Mouse (Mus musculus): Measurements from ENCODE around the gene Gm7029.
"Not testable (repeated sequence)": the region's sequence is repeated elsewhere in the genome, so short reads cannot be mapped to it uniquely, and the experiment has no call there.

The Gm7029 gene

GRCm38 (mm10) chr17:33891892-33892291, 18.3 kb downstream of the Gm7029 start:
- DNase-seq (ENCODE audit: low spot score): not testable (repeated sequence)

DNA sequence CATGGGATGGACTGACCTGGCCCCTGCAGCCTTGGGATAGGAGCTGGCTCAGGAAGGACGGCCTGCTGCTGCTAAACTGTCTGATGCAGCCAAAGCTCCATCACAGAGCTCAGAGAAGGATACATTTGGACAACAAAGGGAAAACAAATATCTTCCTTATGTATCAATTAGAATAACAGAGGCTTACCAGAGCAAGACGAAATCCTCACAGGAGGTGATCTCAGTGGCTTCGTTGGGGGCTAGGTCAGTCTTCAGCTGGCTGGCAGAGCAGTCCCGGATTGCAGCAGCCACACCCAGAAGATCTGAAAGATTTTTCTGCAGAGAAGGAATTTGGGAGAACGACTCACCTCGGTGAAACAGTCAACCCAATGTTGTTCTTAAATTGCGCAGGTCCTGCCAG, 18.8 kb downstream of the Gm7029 start:
- DNase-seq (ENCODE audit: low spot score): no peak

GRCm38 (mm10) chr17:33893011-33893410, 19.4 kb downstream of the Gm7029 start:
- not testable (repeated sequence) for DNase-seq (ENCODE audit: low spot score)

- no peak for DNase-seq (ENCODE audit: low spot score)
Observed at GRCm38 (mm10) chr17:33897114-33897794, 23.6 kb downstream of the Gm7029 start.

DNA sequence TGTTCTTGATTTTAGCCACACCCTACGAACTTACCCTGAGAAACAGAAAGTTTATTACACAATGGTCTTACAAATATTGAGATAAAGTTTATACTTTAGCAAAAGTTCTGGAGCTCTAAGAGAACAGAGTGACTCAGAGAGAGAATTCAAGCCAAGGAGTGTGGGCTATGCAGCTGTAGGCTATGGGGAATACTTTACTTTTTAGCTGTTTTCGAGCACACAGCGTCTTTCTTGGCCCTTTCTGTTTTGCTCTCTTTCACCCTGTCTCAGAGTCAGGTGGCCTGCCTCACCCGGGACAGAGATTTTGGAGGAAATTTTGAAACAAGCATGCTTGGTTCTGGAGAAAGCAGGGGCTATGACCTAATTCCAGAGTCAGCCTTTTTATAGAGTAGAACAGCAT, 24.6 kb downstream of the Gm7029 start:
- not testable (repeated sequence) for DNase-seq (ENCODE audit: low spot score)

- no peak for DNase-seq (ENCODE audit: low spot score)
Observed at GRCm38 (mm10) chr17:33899642-33900041, 26.0 kb downstream of the Gm7029 start.

DNA sequence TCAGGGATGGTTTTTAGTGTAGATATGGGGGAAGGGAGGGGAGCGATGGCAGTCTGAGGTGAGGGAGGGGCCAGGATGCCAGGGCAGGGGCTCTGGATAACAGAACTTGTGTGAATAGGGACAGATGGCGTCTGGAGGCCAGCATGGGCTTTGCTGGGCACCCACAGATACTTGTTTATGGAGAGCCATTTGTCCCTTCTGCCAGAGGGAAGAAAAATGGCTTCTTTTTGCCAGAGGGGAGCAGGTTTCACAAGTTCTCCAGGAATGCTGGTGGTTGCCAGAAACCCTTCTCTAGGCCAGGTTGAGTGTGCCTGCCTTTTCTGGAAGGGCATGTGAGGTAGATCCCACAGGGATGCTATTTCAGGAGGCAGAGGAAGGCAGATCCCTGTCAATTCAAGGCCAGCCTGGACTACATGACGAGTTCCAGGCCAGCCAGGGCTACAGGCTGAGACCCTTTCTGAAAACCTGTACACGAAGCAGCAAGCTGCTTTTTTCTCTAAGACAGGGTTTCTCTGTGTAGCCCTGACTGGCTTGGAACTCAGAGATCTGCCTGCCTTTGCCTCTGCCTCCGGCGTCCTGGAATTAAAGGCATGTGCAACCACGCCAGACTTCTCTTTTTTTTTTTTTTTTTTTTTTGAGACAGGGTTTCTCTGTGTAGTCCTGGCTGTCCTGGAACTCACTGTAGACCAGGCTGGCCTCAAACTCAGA, 26.8 kb downstream of the Gm7029 start:
- DNase-seq (ENCODE audit: low spot score): no peak

GRCm38 (mm10) chr17:33900989-33901314, 27.3 kb downstream of the Gm7029 start:
- no peak for DNase-seq (ENCODE audit: low spot score)

DNA sequence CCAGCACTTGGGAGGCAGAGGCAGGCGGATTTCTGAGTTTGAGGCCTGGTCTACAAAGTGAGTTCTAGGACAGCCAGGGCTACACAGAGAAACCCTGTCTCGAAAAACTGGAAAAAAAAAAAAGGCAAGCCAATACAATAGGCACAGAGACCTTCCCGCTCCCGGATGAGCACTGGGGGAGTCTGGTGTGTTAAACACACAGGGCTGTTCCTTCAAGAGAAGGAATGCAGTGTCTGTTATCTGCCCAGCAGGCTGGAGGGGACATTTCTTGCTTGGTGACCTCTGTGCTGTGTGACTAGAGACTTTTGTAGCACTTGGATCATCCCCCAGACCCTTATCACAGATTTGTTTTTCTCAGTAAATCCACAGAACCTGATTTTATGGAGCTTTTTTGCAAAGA, 28.0 kb downstream of the Gm7029 start:
- no peak for DNase-seq (ENCODE audit: low spot score)

DNA sequence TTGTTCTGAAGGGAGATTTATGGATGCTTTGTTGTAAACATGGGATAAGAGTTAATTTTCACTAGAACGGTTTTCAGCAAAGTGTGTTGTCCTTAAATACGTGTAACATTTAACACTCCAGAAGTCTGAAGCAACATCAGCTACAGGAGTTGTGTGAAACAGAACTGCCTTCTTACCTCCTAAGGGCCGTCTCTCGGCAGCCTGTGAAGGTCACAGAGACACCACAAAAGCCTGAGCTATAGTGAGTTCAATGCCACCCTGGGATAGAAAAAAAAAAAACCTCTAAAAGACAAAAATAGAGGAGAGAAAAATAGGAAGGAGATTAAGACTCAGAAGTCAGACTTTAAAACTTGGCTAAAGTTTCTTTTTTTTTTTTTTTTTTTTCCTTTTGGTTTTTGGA, 28.4 kb downstream of the Gm7029 start:
- no peak for DNase-seq (ENCODE audit: low spot score)

- no peak for DNase-seq (ENCODE audit: low spot score)
Observed at GRCm38 (mm10) chr17:33902491-33902890, 28.9 kb downstream of the Gm7029 start.

DNA sequence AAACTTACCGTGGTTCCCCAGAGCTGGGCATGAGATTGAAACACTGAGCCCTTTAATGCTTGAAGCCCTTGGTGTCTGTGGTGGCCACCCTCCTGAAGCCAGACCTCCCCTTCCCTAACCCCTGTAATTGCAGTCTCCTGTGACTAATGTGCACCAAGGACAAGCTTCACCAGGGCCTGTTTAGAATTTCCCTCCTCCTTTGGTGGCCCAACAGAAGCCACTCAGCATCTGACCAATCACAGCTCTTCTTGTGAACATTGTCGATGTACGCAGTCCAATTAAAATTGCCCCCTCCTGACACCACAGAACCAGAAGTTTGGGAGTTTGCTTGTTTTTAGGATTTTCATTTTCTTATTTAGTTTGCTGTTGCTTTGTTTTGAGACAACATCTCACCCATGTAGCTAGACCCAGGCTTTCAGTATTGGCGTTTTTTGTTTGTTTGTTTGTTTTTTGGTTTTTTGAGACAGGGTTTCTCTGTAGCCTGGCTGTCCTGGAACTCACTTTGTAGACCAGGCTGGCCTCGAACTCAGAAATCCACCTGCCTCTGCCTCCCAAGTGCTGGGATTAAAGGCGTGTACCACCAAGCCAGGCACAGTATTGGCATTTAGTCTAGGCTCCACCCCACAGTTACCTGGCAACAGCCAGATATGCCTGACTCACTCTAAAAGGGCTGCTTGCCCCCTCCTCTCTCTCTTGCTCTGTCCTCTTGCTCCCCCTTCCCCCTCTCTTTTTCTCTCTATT, 30.4 kb downstream of the Gm7029 start:
- not testable (repeated sequence) for DNase-seq (ENCODE audit: low spot score)

- not testable (repeated sequence) for DNase-seq (ENCODE audit: low spot score)
Observed at GRCm38 (mm10) chr17:33904835-33905234, 31.2 kb downstream of the Gm7029 start, which contains the start of gene Platr17. Platr17 (plus strand) TSS chr17:33905135.

GRCm38 (mm10) chr17:33908331-33909076, 34.9 kb downstream of the Gm7029 start:
- DNase-seq (ENCODE audit: low spot score): no peak

DNA sequence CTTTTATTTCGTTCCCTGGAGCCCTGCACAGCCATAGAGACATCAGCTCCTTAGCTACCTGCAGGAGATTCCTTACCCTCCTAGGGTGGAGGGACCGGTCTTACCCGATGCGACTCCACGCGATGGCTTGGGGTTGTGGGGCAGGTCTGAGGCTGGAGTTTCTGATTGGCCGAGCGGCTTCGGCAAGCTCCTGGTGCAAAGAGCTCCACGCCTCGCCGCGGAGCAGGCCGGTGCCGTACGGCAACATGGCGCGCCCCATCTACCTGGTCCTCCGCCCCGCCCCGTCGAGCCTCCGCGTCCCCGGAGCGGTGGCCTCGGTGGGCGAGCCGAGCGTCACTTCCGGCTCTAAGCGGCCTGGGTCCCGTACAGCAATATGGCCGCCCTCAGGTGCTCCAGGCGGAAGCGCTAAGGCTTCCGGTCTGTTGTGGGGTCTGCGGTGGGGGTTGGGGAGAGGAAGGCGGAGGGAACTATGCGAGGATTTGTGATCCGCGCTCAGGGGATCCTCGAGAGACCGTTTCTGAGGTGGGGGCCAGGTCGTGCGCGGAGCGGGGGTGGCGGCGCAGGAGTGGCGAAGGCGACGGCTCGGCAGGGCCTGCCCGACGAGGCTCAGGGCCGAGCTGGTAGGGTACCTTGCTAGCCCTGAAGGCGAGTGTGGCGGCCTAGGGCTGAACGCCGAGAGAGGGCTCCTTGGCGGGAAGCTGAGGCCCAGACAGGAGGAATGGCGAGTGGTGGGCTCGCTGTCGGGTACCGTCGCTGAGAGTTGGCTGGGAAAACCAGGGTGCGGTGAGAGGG, 35.6 kb downstream of the Gm7029 start, which contains the start of gene Daxx:
Gene Daxx, plus strand, starts transcription at position 338 of the 792 bp plus-strand sequence.
- DNase-seq (ENCODE audit: low spot score): peak; percentile 99

DNA sequence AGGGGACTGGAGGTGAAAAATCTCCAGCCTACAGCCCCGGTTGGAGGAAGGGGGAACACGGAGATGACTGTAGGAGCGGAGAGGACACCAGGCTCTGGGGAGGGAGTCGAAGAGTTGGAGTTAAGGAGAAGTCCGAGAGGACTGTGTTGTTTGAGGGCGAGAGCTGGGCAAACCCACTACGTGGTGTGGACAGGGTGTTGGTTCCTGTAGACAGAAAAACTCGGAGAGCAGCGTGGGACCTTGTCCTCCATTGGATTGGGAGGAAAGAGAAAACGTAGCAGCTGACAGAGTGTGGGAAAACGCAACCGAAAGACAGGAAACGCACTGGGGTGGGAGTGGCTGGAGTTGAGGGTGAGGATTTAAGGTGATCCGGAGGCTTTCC, 36.2 kb downstream of the Gm7029 start:
- no peak for DNase-seq (ENCODE audit: low spot score)

GRCm38 (mm10) chr17:33910346-33911051, 36.9 kb downstream of the Gm7029 start:
- no peak for DNase-seq (ENCODE audit: low spot score)

DNA sequence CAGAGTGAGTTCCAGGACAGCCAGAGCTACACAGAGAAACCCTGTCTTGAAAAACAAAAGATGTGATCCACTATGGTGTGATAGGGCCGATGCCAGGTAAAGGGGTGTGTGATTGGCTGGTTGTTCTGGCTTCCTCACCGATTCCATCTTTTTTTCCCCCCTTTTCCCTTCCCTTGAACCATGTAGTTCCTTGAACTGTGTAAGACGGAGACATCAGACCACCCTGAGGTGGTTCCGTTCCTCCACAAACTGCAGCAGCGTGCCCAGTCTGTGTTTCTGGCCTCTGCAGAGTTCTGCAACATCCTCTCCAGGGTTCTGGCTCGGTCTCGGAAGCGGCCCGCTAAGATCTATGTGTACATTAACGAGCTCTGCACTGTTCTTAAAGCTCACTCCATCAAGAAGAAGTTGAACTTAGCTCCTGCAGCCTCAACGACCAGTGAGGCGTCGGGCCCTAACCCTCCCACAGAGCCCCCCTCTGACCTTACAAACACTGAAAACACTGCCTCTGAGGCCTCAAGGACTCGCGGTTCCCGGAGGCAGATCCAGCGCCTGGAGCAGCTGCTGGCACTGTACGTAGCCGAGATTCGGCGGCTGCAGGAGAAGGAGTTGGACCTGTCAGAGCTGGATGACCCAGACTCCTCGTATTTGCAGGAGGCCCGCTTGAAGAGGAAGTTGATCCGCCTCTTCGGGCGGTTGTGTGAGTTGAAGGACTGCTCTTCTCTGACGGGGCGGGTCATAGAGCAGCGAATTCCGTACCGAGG, 37.6 kb downstream of the Gm7029 start:
- no peak for DNase-seq (ENCODE audit: low spot score)

DNA sequence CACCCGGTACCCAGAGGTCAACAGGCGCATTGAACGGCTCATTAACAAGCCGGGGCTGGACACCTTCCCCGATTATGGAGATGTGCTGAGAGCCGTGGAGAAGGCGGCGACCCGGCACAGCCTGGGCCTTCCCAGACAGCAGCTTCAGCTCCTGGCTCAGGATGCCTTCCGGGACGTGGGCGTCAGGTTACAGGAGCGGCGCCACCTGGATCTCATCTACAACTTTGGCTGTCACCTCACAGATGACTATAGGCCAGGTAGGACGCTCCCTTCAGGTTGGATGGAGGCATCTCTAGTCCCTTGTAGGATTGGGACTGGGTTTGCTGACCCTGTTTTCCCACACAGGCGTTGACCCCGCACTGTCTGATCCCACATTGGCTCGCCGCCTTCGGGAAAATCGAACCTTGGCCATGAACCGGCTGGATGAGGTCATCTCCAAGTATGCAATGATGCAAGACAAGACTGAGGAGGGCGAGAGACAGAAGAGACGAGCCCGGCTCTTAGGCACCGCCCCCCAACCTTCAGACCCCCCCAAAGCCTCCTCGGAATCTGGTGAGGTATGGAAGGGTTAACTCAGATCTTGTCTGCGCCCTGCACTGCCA, 38.3 kb downstream of the Gm7029 start:
- DNase-seq (ENCODE audit: low spot score): no peak

DNA sequence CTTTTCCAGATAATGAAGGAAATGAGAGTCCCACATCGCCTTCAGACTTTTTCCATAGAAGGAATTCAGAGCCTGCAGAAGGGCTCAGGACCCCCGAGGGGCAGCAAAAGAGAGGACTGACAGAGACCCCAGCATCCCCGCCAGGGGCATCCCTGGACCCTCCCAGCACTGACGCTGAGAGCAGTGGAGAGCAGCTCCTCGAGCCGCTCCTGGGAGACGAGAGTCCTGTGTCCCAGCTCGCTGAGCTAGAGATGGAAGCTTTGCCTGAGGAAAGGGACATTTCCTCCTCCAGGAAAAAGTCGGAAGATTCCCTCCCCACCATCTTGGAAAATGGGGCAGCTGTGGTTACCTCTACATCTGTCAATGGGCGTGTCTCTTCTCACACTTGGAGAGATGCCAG, 39.6 kb downstream of the Gm7029 start:
- no peak for DNase-seq (ENCODE audit: low spot score)

Data from yolk sac, embryonic 10.5 days (tissue).